ENCODE assay signal across 8 mouse cellular contexts in genomic region chr19:8976535-8976934, GRCm38 (mm10). TPM values are rescaled to one million over a fixed set of nuclear protein-coding genes. Genes with fewer than 3 reads are reported as not detected.
A peak's percentile ranks its signal among the peaks of the same experiment; 100 is the strongest.
DNase-seq lines count a peak whose midpoint lies in the region; ATAC-seq and TF ChIP-seq lines count a peak whose summit lies in the region.

No protein-coding gene starts in this region.

- H3K27me3 ChIP-seq in liver, embryonic 12.5 days (replicated peaks), result no peaks in the 10 kb centered on the region
- no peaks in the 10 kb centered on the region for H3K27me3 ChIP-seq in forebrain, embryonic 15.5 days
- H3K27me3 ChIP-seq in intestine, embryonic 14.5 days (replicated peaks; ENCODE audit: control insufficient read depth, insufficient read depth, low read length), result no peaks in the 10 kb centered on the region
- no peaks in the 10 kb centered on the region for H3K27me3 ChIP-seq in lung, postnatal 0 days (replicated peaks; ENCODE audit: insufficient read depth, low read length)
- H3K27me3 ChIP-seq in small intestine, adult 2 months (ENCODE audit: control insufficient read depth, insufficient read depth, low read length), result no peaks in the 10 kb centered on the region

- ATAC-seq in liver, embryonic 12.5 days, result no peak
- ATAC-seq in forebrain, embryonic 15.5 days (replicated peaks), result peak; percentile 42; the same call in 1 of the 2 replicates
- peak; percentile 67; the same call in 1 of the 2 replicates for ATAC-seq in intestine, embryonic 14.5 days (replicated peaks; ENCODE audit: low FRiP score, low TSS enrichment, low read depth)
- ATAC-seq in lung, postnatal 0 days, result peak; percentile 91

- H3K4me1 ChIP-seq in liver, embryonic 12.5 days, result peaks cover 31% of the 10 kb centered on the region
- peaks cover 3% of the 10 kb centered on the region for H3K4me1 ChIP-seq in forebrain, embryonic 15.5 days
- H3K4me1 ChIP-seq in intestine, embryonic 14.5 days (replicated peaks; ENCODE audit: control insufficient read depth, insufficient read depth, low read length), result peaks cover 6% of the 10 kb centered on the region; the same call in 1 of the 2 replicates
- H3K4me1 ChIP-seq in lung, postnatal 0 days (ENCODE audit: insufficient read depth, low read depth, low read length), result no peaks in the 10 kb centered on the region; the same call in 1 of the 2 replicates
- H3K4me1 ChIP-seq in small intestine, adult 2 months (ENCODE audit: control insufficient read depth, insufficient read depth, insufficient read length, low read length), result no peaks in the 10 kb centered on the region; the same call in 1 of the 2 replicates

- WGBS in liver, embryonic 12.5 days (ENCODE audit: insufficient replicate concordance), result 68% methylated on average over 3 of the region's 3 CpGs
- whole genome bisulfite sequencing in forebrain, embryonic 15.5 days, result 38% methylated on average over 3 of the region's 3 CpGs
- WGBS in intestine, embryonic 14.5 days, result 40% methylated on average over 3 of the region's 3 CpGs
- WGBS in lung, postnatal 0 days, result 39% methylated on average over 3 of the region's 3 CpGs
- WGBS in small intestine, adult 2 months, result 52% methylated on average over 3 of the region's 3 CpGs

- H3K4me2 ChIP-seq in liver, embryonic 12.5 days, result no peak overlapping the region
- H3K4me2 ChIP-seq in forebrain, embryonic 15.5 days (replicated peaks), result no peak overlapping the region
- H3K4me2 ChIP-seq in intestine, embryonic 14.5 days (ENCODE audit: low read length), result no peak overlapping the region
- no peak overlapping the region for H3K4me2 ChIP-seq in lung, postnatal 0 days (replicated peaks; ENCODE audit: low read depth, low read length)

- peaks cover 95% of the 10 kb centered on the region for H3K36me3 ChIP-seq in liver, embryonic 12.5 days
- H3K36me3 ChIP-seq in forebrain, embryonic 15.5 days, result peaks cover 89% of the 10 kb centered on the region
- peaks cover 93% of the 10 kb centered on the region for H3K36me3 ChIP-seq in intestine, embryonic 14.5 days (ENCODE audit: control insufficient read depth, insufficient read depth, low read length)
- peaks cover 33% of the 10 kb centered on the region for H3K36me3 ChIP-seq in lung, postnatal 0 days (ENCODE audit: insufficient read depth, low read length)
- peaks cover 54% of the 10 kb centered on the region for H3K36me3 ChIP-seq in small intestine, adult 2 months (ENCODE audit: control insufficient read depth, insufficient read depth, low read length)

- no peak overlapping the region for H3K27ac ChIP-seq in liver, embryonic 12.5 days
- no peak overlapping the region for H3K27ac ChIP-seq in forebrain, embryonic 15.5 days (replicated peaks)
- H3K27ac ChIP-seq in intestine, embryonic 14.5 days (ENCODE audit: low read depth), result no peak overlapping the region
- H3K27ac ChIP-seq in lung, postnatal 0 days (ENCODE audit: low read length), result no peak overlapping the region
- no peak overlapping the region for H3K27ac ChIP-seq in small intestine, adult 2 months (ENCODE audit: insufficient read depth, low read depth, low read length)

- TF ChIP-seq EP300 in lung, postnatal 0 days (IDR thresholded peaks at IDR 0.05), result peak; percentile 37; the same call in 1 of the 2 replicates

- H3K4me3 ChIP-seq in liver, embryonic 12.5 days, result no peak overlapping the region
- no peak overlapping the region for H3K4me3 ChIP-seq in forebrain, embryonic 15.5 days
- H3K4me3 ChIP-seq in intestine, embryonic 14.5 days (ENCODE audit: low read depth, low read length), result no peak overlapping the region
- no peak overlapping the region for H3K4me3 ChIP-seq in lung, postnatal 0 days (ENCODE audit: low read depth, low read length)
- H3K4me3 ChIP-seq in small intestine, adult 2 months (ENCODE audit: low read depth, low read length), result no peak overlapping the region

- peak; percentile 48 for DNase-seq in liver
- peak; percentile 37 for DNase-seq in adrenal gland, postnatal 25 days
- DNase-seq in intestine, embryonic 14.5 days (ENCODE audit: low spot score), result no peak
- DNase-seq in lung, postnatal 0 days (ENCODE audit: low spot score), result peak; percentile 92
- DNase-seq in ovary, postnatal 10 days (ENCODE audit: low spot score), result no peak

- no peak overlapping the region for H3K9ac ChIP-seq in liver, embryonic 12.5 days
- no peak overlapping the region for H3K9ac ChIP-seq in forebrain, embryonic 15.5 days (replicated peaks)
- no peak overlapping the region for H3K9ac ChIP-seq in intestine, embryonic 14.5 days (ENCODE audit: low read length)
- no peak overlapping the region for H3K9ac ChIP-seq in lung, postnatal 0 days (replicated peaks; ENCODE audit: low read depth)

- peak; percentile 89 for TF ChIP-seq CTCF in lung, postnatal 0 days (IDR thresholded peaks at IDR 0.05)
- peak; percentile 92 for TF ChIP-seq CTCF in small intestine, adult 2 months (IDR thresholded peaks at IDR 0.05; ENCODE audit: extremely low read depth, insufficient read length, insufficient replicate concordance, low read depth, low read length)

- TF ChIP-seq POLR2A in small intestine, adult 2 months (IDR thresholded peaks at IDR 0.05; ENCODE audit: low read depth, low read length), result no peak

- H3K9me3 ChIP-seq in liver, embryonic 12.5 days (replicated peaks), result no peaks in the 10 kb centered on the region
- no peaks in the 10 kb centered on the region for H3K9me3 ChIP-seq in forebrain, embryonic 15.5 days
- no peaks in the 10 kb centered on the region for H3K9me3 ChIP-seq in intestine, embryonic 14.5 days (ENCODE audit: control insufficient read depth, low read length)
- H3K9me3 ChIP-seq in lung, postnatal 0 days (ENCODE audit: low read length), result no peaks in the 10 kb centered on the region

RNA-seq across cellular contexts. Expression of gene Eef1g, which starts 9.7 kb away (rescaled TPM):
- 358 and 366 TPM in 2 replicates for polyA plus RNA-seq in liver, embryonic 12.5 days (2016; fragmentation: Nextera tagmentation; extraction: Ambion mirVana)
- total RNA-seq in adrenal gland, postnatal 25 days (2021), result 327 and 416 TPM in 2 replicates
- polyA plus RNA-seq in forebrain, embryonic 15.5 days (2015; fragmentation: Nextera tagmentation; extraction: Ambion mirVana), result 336 and 348 TPM in 2 replicates
- 501 and 531 TPM in 2 replicates for polyA plus RNA-seq in intestine, embryonic 14.5 days (2014; fragmentation: Nextera tagmentation; extraction: Ambion mirVana)
- polyA plus RNA-seq in lung, postnatal 0 days (2015; fragmentation: Nextera tagmentation; extraction: Ambion mirVana), result 153 and 159 TPM in 2 replicates
- polyA plus RNA-seq in small intestine, adult 2 months (2012; rRNA removed), result 90.2 and 129 TPM in 2 replicates

RNA-seq across cellular contexts. Expression of gene Ahnak, which starts 12.5 kb away (rescaled TPM):
- polyA plus RNA-seq in liver, embryonic 12.5 days (2016; fragmentation: Nextera tagmentation; extraction: Ambion mirVana), result 1.8 and 2.0 TPM in 2 replicates
- total RNA-seq in adrenal gland, postnatal 25 days (2021), result 93.0 and 106 TPM in 2 replicates
- 2.6 and 3.7 TPM in 2 replicates for polyA plus RNA-seq in forebrain, embryonic 15.5 days (2015; fragmentation: Nextera tagmentation; extraction: Ambion mirVana)
- polyA plus RNA-seq in intestine, embryonic 14.5 days (2014; fragmentation: Nextera tagmentation; extraction: Ambion mirVana), result 21.6 and 22.2 TPM in 2 replicates
- polyA plus RNA-seq in lung, postnatal 0 days (2015; fragmentation: Nextera tagmentation; extraction: Ambion mirVana), result 151 and 163 TPM in 2 replicates
- 5.1 and 14.7 TPM in 2 replicates for polyA plus RNA-seq in small intestine, adult 2 months (2012; rRNA removed)

RNA-seq across cellular contexts. Expression of gene Tut1, which starts 22.9 kb away (rescaled TPM):
- 26.0 and 27.7 TPM in 2 replicates for polyA plus RNA-seq in liver, embryonic 12.5 days (2016; fragmentation: Nextera tagmentation; extraction: Ambion mirVana)
- 23.1 and 23.6 TPM in 2 replicates for total RNA-seq in adrenal gland, postnatal 25 days (2021)
- polyA plus RNA-seq in forebrain, embryonic 15.5 days (2015; fragmentation: Nextera tagmentation; extraction: Ambion mirVana), result 34.1 and 34.7 TPM in 2 replicates
- 33.3 and 33.5 TPM in 2 replicates for polyA plus RNA-seq in intestine, embryonic 14.5 days (2014; fragmentation: Nextera tagmentation; extraction: Ambion mirVana)
- polyA plus RNA-seq in lung, postnatal 0 days (2015; fragmentation: Nextera tagmentation; extraction: Ambion mirVana), result 12.8 and 13.6 TPM in 2 replicates
- 5.6 and 13.2 TPM in 2 replicates for polyA plus RNA-seq in small intestine, adult 2 months (2012; rRNA removed)

RNA-seq across cellular contexts. Expression of gene Mta2, which starts 34.9 kb away (rescaled TPM):
- polyA plus RNA-seq in liver, embryonic 12.5 days (2016; fragmentation: Nextera tagmentation; extraction: Ambion mirVana), result 138 and 140 TPM in 2 replicates
- 98.6 and 104 TPM in 2 replicates for total RNA-seq in adrenal gland, postnatal 25 days (2021)
- polyA plus RNA-seq in forebrain, embryonic 15.5 days (2015; fragmentation: Nextera tagmentation; extraction: Ambion mirVana), result 171 and 175 TPM in 2 replicates
- polyA plus RNA-seq in intestine, embryonic 14.5 days (2014; fragmentation: Nextera tagmentation; extraction: Ambion mirVana), result 40.3 and 40.7 TPM in 2 replicates
- polyA plus RNA-seq in lung, postnatal 0 days (2015; fragmentation: Nextera tagmentation; extraction: Ambion mirVana), result 81.8 and 84.7 TPM in 2 replicates
- polyA plus RNA-seq in small intestine, adult 2 months (2012; rRNA removed), result 15.0 and 21.7 TPM in 2 replicates

RNA-seq across cellular contexts. Expression of gene Eml3, which starts 47.2 kb away (rescaled TPM):
- polyA plus RNA-seq in liver, embryonic 12.5 days (2016; fragmentation: Nextera tagmentation; extraction: Ambion mirVana), result 21.3 and 23.0 TPM in 2 replicates
- 57.2 and 67.5 TPM in 2 replicates for total RNA-seq in adrenal gland, postnatal 25 days (2021)
- polyA plus RNA-seq in forebrain, embryonic 15.5 days (2015; fragmentation: Nextera tagmentation; extraction: Ambion mirVana), result 10.4 and 11.7 TPM in 2 replicates
- polyA plus RNA-seq in intestine, embryonic 14.5 days (2014; fragmentation: Nextera tagmentation; extraction: Ambion mirVana), result 16.8 and 18.4 TPM in 2 replicates
- 28.6 and 30.5 TPM in 2 replicates for polyA plus RNA-seq in lung, postnatal 0 days (2015; fragmentation: Nextera tagmentation; extraction: Ambion mirVana)
- 18.4 and 32.2 TPM in 2 replicates for polyA plus RNA-seq in small intestine, adult 2 months (2012; rRNA removed)

Comparison
In these comparisons a context has a peak if more than half of its experiments do, and no peak if none do; other contexts are left out.
1. DNase-seq: peak in liver (single experiment), adrenal gland, postnatal 25 days (single experiment) and lung, postnatal 0 days (single experiment); none in intestine, embryonic 14.5 days (single experiment) and ovary, postnatal 10 days (single experiment).